Mouse (Mus musculus) CD8-positive naive resting alpha-beta T cell, adult 2 months (primary cell): Measurements from ENCODE around the gene Olfr1496.
"Not testable (repeated sequence)": the region's sequence is repeated elsewhere in the genome, so short reads cannot be mapped to it uniquely, and the experiment has no call there.

Experiments
- DNase-seq, 2 experiments: peaks; one replicate each; pipeline ENCODE4 v3.0.0; 2022; ENCODE audit warnings: low read depth in 2 of 2, low spot score in 2 of 2

The Olfr1496 gene

GRCm38 (mm10) chr19:13777578-13777977, at the start of gene Olfr1496:
Gene Olfr1496 (plus strand): TSS chr19:13777878.
- no peak for DNase-seq

GRCm38 (mm10) chr19:13739428-13739827, 38.2 kb upstream of the Olfr1496 start, which contains the start of gene Olfr1494:
Gene Olfr1494 (plus strand): TSS chr19:13739728.
- DNase-seq: no peak

- DNase-seq: no peak
Measured at GRCm38 (mm10) chr19:13749366-13749765, 28.3 kb upstream of the Olfr1496 start.

- no peak for DNase-seq
Measured at GRCm38 (mm10) chr19:13764306-13764705, 13.4 kb upstream of the Olfr1496 start, which contains the start of gene Olfr1495. Gene Olfr1495 (plus strand): TSS chr19:13764606.

- DNase-seq: no peak
Measured at GRCm38 (mm10) chr19:13768565-13769276, 9.0 kb upstream of the Olfr1496 start.

GRCm38 (mm10) chr19:13798102-13798501, 20.4 kb downstream of the Olfr1496 start, which contains the start of gene Olfr1497:
Gene Olfr1497 (minus strand): TSS chr19:13798202.
- DNase-seq: no peak

GRCm38 (mm10) chr19:13805486-13805885, 27.8 kb downstream of the Olfr1496 start:
- not testable (repeated sequence) for DNase-seq

- DNase-seq: no peak
Measured at GRCm38 (mm10) chr19:13812823-13813222, 35.1 kb downstream of the Olfr1496 start.

GRCm38 (mm10) chr19:13818827-13819226, 41.1 kb downstream of the Olfr1496 start:
- DNase-seq: no peak

GRCm38 (mm10) chr19:13819347-13819746, 41.7 kb downstream of the Olfr1496 start, which contains the start of gene Olfr1499:
Gene Olfr1499 (minus strand): TSS chr19:13819447.
- DNase-seq: no peak

- DNase-seq: no peak
Measured at GRCm38 (mm10) chr19:13820847-13821246, 43.2 kb downstream of the Olfr1496 start.

- DNase-seq: no peak
Measured at GRCm38 (mm10) chr19:13828447-13828846, 50.8 kb downstream of the Olfr1496 start.

- DNase-seq: no peak
Measured at GRCm38 (mm10) chr19:13830388-13830787, 52.7 kb downstream of the Olfr1496 start, which contains the start of gene Olfr1500. Gene Olfr1500 (minus strand): TSS chr19:13830488.
